Mouse (Mus musculus): ENCODE measurements around the gene G2e3.

The G2e3 gene

GRCm38 (mm10) chr12:51347988-51348697 lies at the start of gene G2e3:
G2e3 (plus strand) TSS chr12:51348061.
- DNase-seq (ENCODE audit: low read depth, low spot score), result peak; percentile 96

- no peak for DNase-seq (ENCODE audit: low read depth, low spot score)
Observed at GRCm38 (mm10) chr12:51323604-51324003, 24.3 kb upstream of the G2e3 start.

DNA sequence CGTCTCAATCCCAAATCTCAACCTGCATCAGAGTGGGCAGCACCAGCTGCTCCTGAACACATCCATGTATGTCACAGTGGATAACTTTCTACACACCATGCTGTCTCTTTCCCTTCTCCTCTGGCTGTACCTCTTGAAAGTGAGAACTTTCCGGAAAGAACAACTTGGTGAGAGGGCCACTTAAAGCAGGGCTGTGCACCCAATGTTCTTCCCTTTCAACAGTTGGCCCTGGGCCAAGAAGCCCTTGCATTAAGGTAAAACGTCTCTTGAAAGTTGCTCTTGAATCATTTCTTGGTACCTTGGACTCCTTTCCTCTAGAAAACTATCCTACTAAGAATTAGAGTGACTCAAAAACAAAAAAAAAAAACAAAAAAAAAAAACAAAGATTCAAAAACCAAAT lies 21.0 kb upstream of the G2e3 start:
- DNase-seq (ENCODE audit: low read depth, low spot score), result no peak

- DNase-seq (ENCODE audit: low read depth, low spot score), result no peak
Observed at GRCm38 (mm10) chr12:51337014-51337413, 10.8 kb upstream of the G2e3 start.

DNA sequence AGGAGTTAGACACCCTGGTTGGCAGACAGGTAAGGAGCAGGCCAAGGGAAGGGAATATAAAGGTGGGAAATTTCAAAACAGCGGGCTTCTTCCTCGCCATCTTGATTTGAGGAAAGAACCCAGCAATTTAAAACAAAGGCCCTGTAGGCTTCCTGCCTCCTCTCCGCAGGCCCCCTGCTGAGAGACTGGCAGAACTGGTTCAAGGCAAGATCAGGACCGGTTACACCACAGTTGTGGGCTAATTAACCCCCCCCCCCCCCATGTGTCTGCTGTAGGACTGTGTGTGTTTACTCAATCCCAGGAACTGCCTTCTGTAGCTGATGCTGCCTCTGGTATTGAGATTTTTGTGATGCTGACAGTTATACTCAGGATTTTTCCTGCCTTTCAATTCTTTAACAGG lies 1.7 kb upstream of the G2e3 start:
- DNase-seq (ENCODE audit: low read depth, low spot score), result no peak

GRCm38 (mm10) chr12:51348698-51348998 lies 787 bp downstream of the G2e3 start:
- no peak for DNase-seq (ENCODE audit: low read depth, low spot score)

GRCm38 (mm10) chr12:51355296-51355695 lies 7.4 kb downstream of the G2e3 start:
- no peak for DNase-seq (ENCODE audit: low read depth, low spot score)

GRCm38 (mm10) chr12:51361294-51361693 lies 13.4 kb downstream of the G2e3 start:
- DNase-seq (ENCODE audit: low read depth, low spot score), result no peak

DNA sequence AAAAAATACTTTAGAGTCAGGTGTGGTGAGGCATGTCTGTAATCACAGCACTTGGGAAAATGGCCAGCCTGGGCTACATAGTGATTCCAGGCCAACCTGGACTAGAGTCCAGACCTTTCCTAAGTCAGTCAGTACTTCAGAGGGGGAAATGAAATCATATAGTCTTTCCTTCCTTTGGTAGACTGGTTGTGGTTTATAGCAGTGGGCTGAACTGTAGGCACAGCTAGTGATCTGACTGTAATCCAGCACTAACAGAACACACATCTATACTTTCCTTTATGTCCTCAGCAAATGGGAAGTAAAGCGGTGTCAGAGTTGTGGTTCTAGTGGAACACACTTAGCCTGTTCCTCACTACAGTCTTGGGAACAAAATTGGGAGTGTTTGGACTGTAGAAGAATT lies 15.0 kb downstream of the G2e3 start:
- no peak for DNase-seq (ENCODE audit: low read depth, low spot score)

DNA sequence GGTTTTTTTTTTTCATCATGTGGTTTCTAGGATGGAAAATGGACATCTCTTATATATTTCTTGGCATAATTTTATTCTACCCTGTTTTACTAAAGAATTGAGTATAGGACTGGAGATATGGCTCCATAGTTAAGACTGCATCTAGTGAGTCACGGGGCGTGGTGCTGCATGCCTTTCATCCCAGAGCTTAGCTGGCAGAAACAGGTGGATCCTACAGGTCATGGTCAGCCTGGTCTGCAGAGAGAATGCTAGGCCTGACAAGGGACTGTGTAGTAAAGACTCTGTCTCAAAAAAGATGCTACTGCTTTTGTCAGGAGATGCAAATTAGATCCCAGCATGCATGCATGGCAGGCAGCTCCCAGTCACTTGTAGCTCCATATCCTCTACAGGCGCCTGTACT lies 20.6 kb downstream of the G2e3 start:
- DNase-seq (ENCODE audit: low read depth, low spot score), result no peak

- peak; percentile 95 for DNase-seq (ENCODE audit: low read depth, low spot score)
Observed at GRCm38 (mm10) chr12:51377003-51377887, 29.4 kb downstream of the G2e3 start, which contains the start of gene Scfd1. Scfd1 (plus strand) TSS chr12:51377510.

- DNase-seq (ENCODE audit: low read depth, low spot score), result no peak
Observed at GRCm38 (mm10) chr12:51377888-51378190, 30.0 kb downstream of the G2e3 start.

DNA sequence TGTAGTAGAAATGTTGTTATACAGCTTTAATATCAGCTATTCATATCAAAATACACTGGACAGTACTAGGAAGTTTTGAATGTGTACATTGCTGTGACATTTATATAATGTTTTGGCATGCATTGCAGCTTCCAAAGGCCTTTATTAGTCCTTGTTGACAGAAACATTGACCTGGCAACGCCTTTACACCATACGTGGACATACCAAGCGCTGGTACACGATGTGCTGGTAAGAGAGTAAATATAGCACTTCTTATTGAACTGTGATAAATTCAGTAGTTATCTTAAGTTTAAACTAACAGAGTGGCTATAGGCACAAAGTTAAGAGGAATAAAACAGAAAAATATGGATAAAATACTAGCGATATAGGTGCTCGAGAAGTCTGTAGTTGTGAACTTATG lies 52.0 kb downstream of the G2e3 start:
- no peak for DNase-seq (ENCODE audit: low read depth, low spot score)

- DNase-seq (ENCODE audit: low read depth, low spot score), result peak; percentile 40
Observed at GRCm38 (mm10) chr12:51402060-51402698, 54.3 kb downstream of the G2e3 start.

DNA sequence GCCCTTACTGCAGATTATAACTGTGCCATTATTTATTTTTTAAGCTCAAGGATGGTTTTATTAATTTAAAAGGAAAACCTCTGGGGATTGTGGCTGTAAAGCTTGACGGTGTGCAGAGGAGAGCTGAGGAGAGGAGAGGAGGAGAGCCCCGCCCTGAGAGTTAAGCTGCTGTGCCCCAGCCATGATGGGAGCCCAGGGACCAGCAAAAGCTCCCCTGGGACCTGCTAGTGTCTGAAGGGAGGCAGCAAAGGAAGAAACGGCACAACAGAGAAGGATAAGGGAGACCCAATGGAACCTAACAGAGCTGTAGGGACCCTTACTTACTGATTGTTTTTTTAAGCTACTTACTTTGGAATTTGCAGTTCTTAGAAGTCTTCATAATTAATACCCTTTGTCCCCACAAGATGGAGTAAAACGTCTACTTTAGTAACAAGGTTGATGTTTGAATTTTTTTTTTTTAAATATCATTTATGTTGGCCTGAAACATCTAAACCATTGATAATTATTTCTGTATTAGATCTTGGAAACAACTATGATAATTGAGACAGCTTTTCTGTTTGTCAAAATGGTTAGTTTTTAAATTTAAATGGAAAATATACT lies 56.2 kb downstream of the G2e3 start:
- peak; percentile 2 for DNase-seq (ENCODE audit: low read depth, low spot score)

GRCm38 (mm10) chr12:51411362-51411761 lies 63.5 kb downstream of the G2e3 start:
- DNase-seq (ENCODE audit: low read depth, low spot score), result no peak

Data from forelimb bud, embryonic 11.5 days (tissue).